Mouse (Mus musculus): ENCODE measurements around the gene Ddx41.

DNA sequence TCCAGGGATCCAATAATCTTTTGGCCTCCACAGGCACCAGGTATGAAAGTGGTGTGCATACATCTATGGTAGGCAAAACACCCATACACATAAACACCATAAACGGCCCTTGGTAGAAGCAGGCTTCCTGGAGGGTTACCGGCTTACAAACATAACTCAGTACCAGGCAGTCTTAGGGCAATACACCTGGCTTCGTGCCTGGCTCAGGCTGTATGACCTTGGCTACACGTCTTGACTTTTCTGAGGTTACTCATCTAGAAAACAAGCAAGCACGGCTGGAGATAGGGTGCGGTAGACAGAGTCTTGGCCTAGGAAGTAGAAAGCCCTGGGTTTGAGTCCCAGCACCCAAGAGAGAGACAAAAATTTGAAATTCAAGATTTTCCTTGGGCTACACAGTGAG is 39.8 kb downstream of the Ddx41 start:
- TF ChIP-seq POLR2A (IDR thresholded peaks at IDR 0.05; ENCODE audit: low read depth, low read length) (no peak), CTCF (IDR thresholded peaks at IDR 0.05; ENCODE audit: borderline replicate concordance, insufficient read depth, low read length) (no peak)
